In genomic region chr13:32783816-32784215, GRCm38 (mm10) we compare ENCODE assay signal across 24 mouse cellular contexts. TPM values are rescaled to one million over a fixed set of nuclear protein-coding genes. Genes with fewer than 3 reads are reported as not detected.
DNase-seq lines count a peak whose midpoint lies in the region; ATAC-seq lines count a peak whose summit lies in the region.
"Had no signal": no experiment of that assay in that cellular context is flagged by ENCODE, and none has a peak within 500 bp of the region (broad histone marks: within the 10 kb centered on the region; RNA-seq: fewer than 3 reads in every experiment).

Gene Mylk4 (minus strand): TSS chr13:32783954.

- H3K4me1 ChIP-seq in heart, embryonic 12.5 days (replicated peaks): no peaks in the 10 kb centered on the region
- H3K4me1 ChIP-seq in intestine, embryonic 16.5 days (ENCODE audit: control insufficient read depth, insufficient read depth, low read length): no peaks in the 10 kb centered on the region
- H3K4me1 ChIP-seq: forebrain, embryonic 15.5 days; heart, embryonic 15.5 days; hindbrain, embryonic 12.5 days; lung, embryonic 15.5 days; midbrain, embryonic 15.5 days; neural tube, embryonic 13.5 days had no signal

- no peak within 1 kb of the TSS for H3K4me2 ChIP-seq in heart, embryonic 12.5 days
- H3K4me2 ChIP-seq in intestine, embryonic 16.5 days (ENCODE audit: low read depth, low read length): no peak within 1 kb of the TSS
- H3K4me2 ChIP-seq: forebrain, embryonic 15.5 days; heart, embryonic 15.5 days; hindbrain, embryonic 12.5 days; limb, embryonic 15.5 days; lung, embryonic 15.5 days; midbrain, embryonic 15.5 days; neural tube, embryonic 13.5 days had no signal

- no peaks in the 10 kb centered on the region for H3K27me3 ChIP-seq in heart, embryonic 12.5 days (replicated peaks)
- no peaks in the 10 kb centered on the region for H3K27me3 ChIP-seq in intestine, embryonic 16.5 days (replicated peaks; ENCODE audit: control insufficient read depth, insufficient read depth, low read length)
- H3K27me3 ChIP-seq: forebrain, embryonic 15.5 days; heart, embryonic 15.5 days; hindbrain, embryonic 12.5 days; limb, embryonic 15.5 days; lung, embryonic 15.5 days; midbrain, embryonic 15.5 days; neural tube, embryonic 13.5 days had no signal

- no peaks in the 10 kb centered on the region for H3K9me3 ChIP-seq in heart, embryonic 12.5 days (replicated peaks)
- H3K9me3 ChIP-seq in intestine, embryonic 16.5 days (ENCODE audit: control insufficient read depth, low read length): no peaks in the 10 kb centered on the region
- H3K9me3 ChIP-seq: forebrain, embryonic 15.5 days; heart, embryonic 15.5 days; hindbrain, embryonic 12.5 days; limb, embryonic 15.5 days; lung, embryonic 15.5 days; midbrain, embryonic 15.5 days; neural tube, embryonic 13.5 days had no signal

- H3K36me3 ChIP-seq in heart, embryonic 12.5 days: no peaks in the 10 kb centered on the region
- no peaks in the 10 kb centered on the region for H3K36me3 ChIP-seq in intestine, embryonic 16.5 days (ENCODE audit: control insufficient read depth, insufficient read depth, low read length)
- H3K36me3 ChIP-seq: forebrain, embryonic 15.5 days; heart, embryonic 15.5 days; hindbrain, embryonic 12.5 days; limb, embryonic 15.5 days; lung, embryonic 15.5 days; midbrain, embryonic 15.5 days; neural tube, embryonic 13.5 days had no signal

- H3K27ac ChIP-seq in heart, embryonic 12.5 days (ENCODE audit: poor library complexity, severe bottlenecking): no peak within 1 kb of the TSS
- no peak within 1 kb of the TSS for H3K27ac ChIP-seq in intestine, embryonic 16.5 days (ENCODE audit: low read length)
- H3K27ac ChIP-seq: forebrain, embryonic 15.5 days; heart, embryonic 15.5 days; hindbrain, embryonic 12.5 days; limb, embryonic 15.5 days; liver, embryonic 14.5 days; lung, embryonic 15.5 days; midbrain, embryonic 15.5 days; neural tube, embryonic 13.5 days had no signal

- no peak within 1 kb of the TSS for H3K4me3 ChIP-seq in heart, embryonic 12.5 days
- no peak within 1 kb of the TSS for H3K4me3 ChIP-seq in intestine, embryonic 16.5 days (ENCODE audit: low read length)
- H3K4me3 ChIP-seq: forebrain, embryonic 15.5 days; heart, embryonic 15.5 days; hindbrain, embryonic 12.5 days; limb, embryonic 15.5 days; lung, embryonic 15.5 days; midbrain, embryonic 15.5 days; neural tube, embryonic 13.5 days had no signal

- intact Hi-C loops in heart, postnatal 10 days (cut with DNase I): no loop called here
- intact Hi-C loops in gastrocnemius, postnatal 36 days (cut with DNase I): no loop called here

- ATAC-seq in heart, embryonic 12.5 days (ENCODE audit: insufficient number of reproducible peaks, low FRiP score): no peak
- ATAC-seq in intestine, embryonic 16.5 days: no peak
- ATAC-seq: activated CD4-positive, CD25-positive, alpha-beta regulatory T cell, adult 4 months; forebrain, embryonic 15.5 days; midbrain, embryonic 15.5 days had no signal

- H3K9ac ChIP-seq in heart, embryonic 12.5 days: no peak within 1 kb of the TSS
- H3K9ac ChIP-seq in intestine, embryonic 16.5 days (ENCODE audit: low read depth, low read length): no peak within 1 kb of the TSS
- H3K9ac ChIP-seq: forebrain, embryonic 15.5 days; heart, embryonic 15.5 days; hindbrain, embryonic 12.5 days; limb, embryonic 15.5 days; liver, embryonic 14.5 days; lung, embryonic 15.5 days; midbrain, embryonic 15.5 days; neural tube, embryonic 13.5 days had no signal

- WGBS in heart, embryonic 12.5 days: 73% methylated on average over 8 of the region's 8 CpGs
- 78% methylated on average over 8 of the region's 8 CpGs for WGBS in intestine, embryonic 16.5 days

- DNase-seq in heart, postnatal 10 days: no peak
- DNase-seq in gastrocnemius, adult 8-10 months (ENCODE audit: low spot score in 2 of 2): peak in 1 of 2 experiments; percentile 64
- no peak for DNase-seq in gastrocnemius, postnatal 36 days
- peak; percentile 92 for DNase-seq in skeletal muscle tissue, adult 2 months (ENCODE audit: low read depth, low spot score)
- no peak for DNase-seq in cerebellum, postnatal 10 days
- DNase-seq: adrenal gland, postnatal 14 days; cerebellum, adult 8-10 months; kidney, adult 11 months; layer of hippocampus, adult 9-11 months; lung, postnatal 4 days; retina, postnatal 1 day; thymus, adult 18-20 months had no signal

RNA-seq across cellular contexts. Expression of gene Mylk4, which starts in this region (rescaled TPM):
- 100 to 1,000 TPM; 109 to 127 TPM for total RNA-seq in heart, postnatal 10 days (2021)
- polyA plus RNA-seq in heart, embryonic 12.5 days (2016; fragmentation: Nextera tagmentation; extraction: Ambion mirVana): 0.18 and 0.28 TPM in 2 replicates
- 1,000 to 10,000 TPM; 1,586 to 2,341 (median 2,026) TPM for total RNA-seq in gastrocnemius, adult 8-10 months (2022)
- 1,000 to 10,000 TPM; 1,458 to 1,785 TPM for total RNA-seq in gastrocnemius, postnatal 36 days (2021)
- polyA plus RNA-seq in intestine, embryonic 16.5 days (2015; fragmentation: Nextera tagmentation; extraction: Ambion mirVana): 0.02 TPM in 1 of 2 replicates, not detected in the other
- total RNA-seq: left cerebral cortex, adult 18-20 months had no signal
- polyA plus RNA-seq: activated CD4-positive, CD25-positive, alpha-beta regulatory T cell, adult 4 months had no signal

Comparison
In these comparisons a context has a peak if more than half of its experiments do, and no peak if none do; other contexts are left out.
1. RNA of gene Mylk4 (total RNA-seq): 1,586 to 2,341 TPM in gastrocnemius, adult 8-10 months and 1,458 to 1,785 TPM in gastrocnemius, postnatal 36 days; 109 to 127 TPM in heart, postnatal 10 days; every median in the first group is over 10 times any median in the second.